Mouse (Mus musculus): Measurements from ENCODE around the gene Dot1l. TPM values are rescaled to one million over a fixed set of nuclear protein-coding genes. Genes with fewer than 3 reads are reported as not detected.

Dot1l gene
- total RNA-seq, 2 experiments from 2014 or later, result 31.2 to 31.4 TPM

GRCm38 (mm10) chr10:80756509-80756908, 1.5 kb downstream of the Dot1l start:
- intact Hi-C loops (cut with DNase I), result loop anchor here (2.0 kb wide), 1 partner anchor 18 kb away; no protein-coding TSS in a partner anchor
- no peak for DNase-seq (ENCODE audit: low spot score)

GRCm38 (mm10) chr10:80756967-80757366, 2.0 kb downstream of the Dot1l start:
- intact Hi-C loops (cut with DNase I), result loop anchor here (2.0 kb wide), 1 partner anchor 18 kb away; no protein-coding TSS in a partner anchor

DNA sequence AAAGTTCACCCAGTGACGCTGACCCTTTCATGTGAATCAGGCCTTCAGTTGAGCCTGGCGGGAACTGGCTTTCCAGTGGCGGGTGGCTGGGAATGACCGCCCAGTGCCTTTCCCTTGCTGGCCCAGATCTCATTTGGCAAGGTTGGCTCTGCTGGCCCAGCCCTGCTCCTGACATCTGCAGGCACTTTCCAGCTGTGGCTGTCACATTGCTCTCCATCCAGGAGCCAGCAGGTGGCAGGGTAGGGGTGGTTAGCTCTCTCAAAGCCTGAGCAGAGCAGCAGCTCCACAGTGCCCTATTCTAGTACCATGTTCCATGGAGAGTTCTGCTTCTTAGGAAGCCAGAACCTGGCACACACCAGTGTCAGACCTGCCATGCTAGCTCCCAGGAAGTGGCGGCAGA, 2.7 kb downstream of the Dot1l start:
- intact Hi-C loops (cut with DNase I), result loop anchor here (2.0 kb wide), 1 partner anchor 17 kb away; no protein-coding TSS in a partner anchor
- peak; percentile 81 for DNase-seq (ENCODE audit: low spot score)

More at GRCm38 (mm10) chr10:80756967-80757366, 2.0 kb downstream of the Dot1l start:
- DNase-seq (ENCODE audit: low spot score), result no peak

- no peak for DNase-seq (ENCODE audit: low spot score)
- intact Hi-C loops (cut with DNase I), result no loop called here
Observed at GRCm38 (mm10) chr10:80758651-80759050, 3.6 kb downstream of the Dot1l start.

DNA sequence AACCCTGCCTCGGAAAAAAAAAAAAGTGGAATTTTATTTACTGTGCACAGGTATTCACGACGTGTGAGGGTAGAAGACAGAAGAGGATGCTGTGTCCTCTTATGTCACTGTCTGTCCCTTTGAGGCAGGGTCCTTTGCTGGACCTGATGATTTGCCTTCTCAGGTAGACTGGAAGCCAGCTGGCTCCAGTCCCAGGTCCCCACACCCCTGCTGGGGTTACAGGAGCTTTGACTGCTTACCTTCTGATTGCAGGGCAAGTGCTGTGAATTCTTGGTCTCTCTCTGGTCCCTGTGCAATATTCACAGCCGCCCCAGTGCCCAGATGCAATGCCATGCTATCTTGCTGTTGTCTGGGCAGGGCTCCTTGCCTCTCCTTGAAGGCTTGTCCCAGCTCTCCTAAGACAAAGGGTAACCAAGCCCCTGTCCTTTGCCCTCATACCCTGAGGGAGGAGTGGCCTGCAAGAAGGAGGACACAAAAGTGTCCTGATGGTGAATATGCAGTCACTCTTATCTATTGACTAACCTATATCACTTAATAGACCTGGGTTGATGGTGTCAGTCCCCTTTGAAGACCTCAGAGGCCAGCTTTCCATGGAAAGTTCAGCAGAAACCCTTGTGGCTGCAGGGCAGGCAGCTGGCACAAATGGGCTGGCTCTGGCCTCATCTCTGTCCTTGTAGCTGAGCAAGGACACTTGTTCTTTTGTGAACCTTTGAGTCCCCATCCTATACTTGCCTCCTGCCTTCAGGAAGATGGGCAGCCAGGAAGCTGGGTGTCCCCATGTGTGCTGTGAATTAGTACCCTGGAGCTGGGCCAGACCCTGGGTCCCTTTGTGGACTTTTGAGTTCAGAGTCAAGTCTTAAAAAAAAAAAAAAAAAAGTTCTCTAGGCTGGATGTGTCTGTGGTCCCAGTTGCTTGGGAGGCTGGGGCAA, 5.9 kb downstream of the Dot1l start:
- intact Hi-C loops (cut with DNase I), result no loop called here
- no peak for DNase-seq (ENCODE audit: low spot score)

DNA sequence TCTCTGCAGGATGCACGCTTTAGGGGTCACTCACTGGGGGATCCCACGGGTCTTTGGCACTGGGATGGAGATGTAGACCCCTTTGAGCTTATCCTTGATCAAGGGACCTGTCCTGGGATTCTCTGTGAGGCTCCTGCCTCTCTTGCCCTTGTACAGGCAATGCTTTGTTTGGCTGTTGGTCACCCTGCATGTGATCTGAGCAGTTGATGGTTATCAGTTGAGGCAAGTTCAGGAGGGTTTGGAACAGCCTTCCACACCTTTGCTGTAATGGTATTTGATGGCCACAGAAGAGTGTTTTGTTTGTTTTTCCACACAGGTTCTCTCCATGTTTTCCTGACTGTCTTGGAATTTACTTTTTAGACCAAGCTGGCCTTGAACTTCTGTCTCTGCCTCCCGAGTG, 6.8 kb downstream of the Dot1l start:
- DNase-seq (ENCODE audit: low spot score), result no peak
- intact Hi-C loops (cut with DNase I), result no loop called here

DNA sequence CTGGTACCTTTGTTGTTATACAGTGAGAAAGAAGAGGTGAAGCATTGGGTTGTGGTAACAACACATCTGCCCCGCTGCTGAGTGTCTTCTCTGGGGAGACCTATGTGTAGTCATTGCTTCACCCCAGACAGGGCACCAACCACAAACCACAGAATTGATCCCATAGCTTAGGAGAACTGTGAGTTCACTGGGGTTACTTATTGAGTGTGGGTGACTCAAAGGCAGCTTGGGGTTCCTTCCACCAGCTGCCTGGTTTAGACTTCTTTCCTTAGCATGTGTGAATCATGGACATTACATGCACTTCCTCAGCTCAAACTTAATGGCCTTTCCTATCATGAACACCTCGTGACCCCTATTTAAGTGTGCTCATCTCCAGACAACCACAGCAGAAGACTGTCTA, 8.5 kb downstream of the Dot1l start:
- intact Hi-C loops (cut with DNase I), result no loop called here
- no peak for DNase-seq (ENCODE audit: low spot score)

DNA sequence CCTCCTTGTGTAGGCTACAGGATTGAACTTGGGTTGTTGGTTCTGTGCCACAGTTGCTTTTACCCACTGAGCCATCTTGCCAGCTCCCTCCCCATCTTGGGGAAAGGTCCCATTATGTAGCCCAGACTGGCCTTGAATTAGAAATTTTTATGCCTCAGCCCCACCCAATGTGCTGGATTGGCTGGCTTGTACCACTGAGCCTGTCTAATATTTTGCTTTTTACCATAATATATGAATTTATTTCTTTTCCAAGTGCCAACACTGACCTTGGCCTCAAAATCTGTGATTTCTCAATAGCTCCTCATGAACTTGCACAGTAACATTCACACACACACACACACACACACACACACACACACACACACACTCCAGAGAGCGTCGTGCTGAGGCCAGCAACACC, 10.7 kb downstream of the Dot1l start:
- intact Hi-C loops (cut with DNase I), result no loop called here
- DNase-seq (ENCODE audit: low spot score), result no peak

DNA sequence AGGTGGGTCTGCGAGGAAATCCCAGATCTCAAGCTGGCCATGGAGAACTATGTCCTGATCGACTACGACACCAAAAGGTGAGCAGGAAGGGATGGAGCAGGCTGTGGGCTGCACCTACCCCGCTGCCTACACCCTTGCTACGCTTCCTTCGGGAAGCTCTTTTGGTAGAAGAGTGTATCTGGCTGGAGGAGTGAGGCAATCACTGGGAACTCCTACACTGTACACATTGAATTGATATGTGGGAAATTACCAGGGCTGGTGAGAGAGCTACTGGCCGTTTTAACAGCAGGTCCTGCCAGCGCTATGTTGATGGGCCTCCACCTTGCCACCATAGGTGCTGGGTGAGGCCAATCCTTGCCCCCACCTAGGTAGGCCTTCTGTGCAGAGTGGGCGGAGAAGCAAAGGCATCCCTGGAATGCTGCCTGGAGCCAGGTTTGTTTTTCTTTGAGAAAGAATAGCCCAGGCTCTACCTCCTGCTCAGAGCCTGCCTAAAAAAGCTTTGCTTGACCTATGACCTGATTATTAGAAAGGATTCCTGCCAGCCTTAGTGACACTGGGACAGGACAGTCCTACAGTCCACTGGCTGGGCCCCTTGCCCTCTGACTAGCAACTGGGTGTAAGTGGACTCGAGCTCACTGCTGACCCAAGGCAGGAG, 11.3 kb downstream of the Dot1l start:
- intact Hi-C loops (cut with DNase I), result no loop called here
- DNase-seq (ENCODE audit: low spot score), result no peak

GRCm38 (mm10) chr10:80768365-80768764, 13.4 kb downstream of the Dot1l start:
- no peak for DNase-seq (ENCODE audit: low spot score)
- intact Hi-C loops (cut with DNase I), result no loop called here

DNA sequence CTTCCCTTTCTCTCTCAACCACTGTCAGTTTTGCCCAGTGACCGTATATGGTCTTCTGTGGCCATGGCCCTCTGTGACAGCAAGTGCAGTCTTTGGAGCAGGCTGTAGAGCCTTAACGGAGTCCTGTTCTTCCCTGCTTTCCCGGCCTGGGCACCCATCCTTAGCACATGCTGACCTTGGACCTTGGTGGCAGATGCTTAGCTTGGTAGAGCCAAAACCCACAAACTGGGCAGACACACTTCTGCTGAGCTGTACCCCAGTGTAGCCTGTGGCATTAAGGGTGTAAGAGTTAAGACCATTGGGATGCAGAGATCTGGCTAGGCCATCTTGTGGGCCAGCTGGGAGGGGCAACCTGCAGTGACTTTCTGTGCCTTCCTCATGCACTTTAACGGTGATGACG, 18.8 kb downstream of the Dot1l start:
- intact Hi-C loops (cut with DNase I), result loop anchor here (1.0 to 2.0 kb wide), 3 partner anchors 17 to 27 kb away; no protein-coding TSS in a partner anchor

GRCm38 (mm10) chr10:80774549-80774948, 19.5 kb downstream of the Dot1l start:
- DNase-seq (ENCODE audit: low spot score), result peak; percentile 63
- intact Hi-C loops (cut with DNase I), result loop anchor here (1.0 to 2.0 kb wide), 3 partner anchors 18 to 27 kb away; no protein-coding TSS in a partner anchor

More for the DNA sequence above, 18.8 kb downstream of the Dot1l start:
- DNase-seq (ENCODE audit: low spot score), result no peak

- intact Hi-C loops (cut with DNase I), result loop anchor here (1.0 to 2.0 kb wide), 3 partner anchors 18 to 28 kb away; no protein-coding TSS in a partner anchor
- DNase-seq (ENCODE audit: low spot score), result no peak
Observed at GRCm38 (mm10) chr10:80774981-80775380, 20.0 kb downstream of the Dot1l start.

GRCm38 (mm10) chr10:80775731-80776130, 20.7 kb downstream of the Dot1l start:
- DNase-seq (ENCODE audit: low spot score), result no peak
- intact Hi-C loops (cut with DNase I), result loop anchor here (2.0 kb wide), 1 partner anchor 19 kb away; no protein-coding TSS in a partner anchor

GRCm38 (mm10) chr10:80776358-80776869, 21.4 kb downstream of the Dot1l start:
- intact Hi-C loops (cut with DNase I), result no loop called here
- no peak for DNase-seq (ENCODE audit: low spot score)

GRCm38 (mm10) chr10:80777123-80777522, 22.1 kb downstream of the Dot1l start:
- intact Hi-C loops (cut with DNase I), result no loop called here
- DNase-seq (ENCODE audit: low spot score), result no peak

DNA sequence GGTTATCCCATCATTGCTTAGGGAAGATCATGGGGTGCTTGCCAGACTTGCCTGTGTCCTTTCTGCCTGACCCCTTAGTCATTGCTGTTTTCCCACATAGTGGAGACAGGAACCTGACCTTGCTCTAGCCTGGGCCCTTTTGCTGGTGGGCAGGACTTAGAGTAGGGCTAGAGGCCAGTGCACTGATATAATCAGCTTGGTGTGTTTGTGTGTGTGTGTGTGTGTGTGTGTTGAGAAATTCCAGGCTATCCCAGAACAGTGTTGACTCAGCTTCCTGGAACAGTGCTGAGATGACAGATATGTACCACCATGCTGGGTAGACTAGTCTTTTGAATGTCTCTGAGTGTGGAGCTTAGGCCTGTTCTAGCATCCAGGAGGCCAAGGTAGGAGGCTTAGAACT, 24.6 kb downstream of the Dot1l start:
- intact Hi-C loops (cut with DNase I), result no loop called here
- no peak for DNase-seq (ENCODE audit: low spot score)

GRCm38 (mm10) chr10:80784302-80784701, 29.3 kb downstream of the Dot1l start:
- intact Hi-C loops (cut with DNase I), result no loop called here
- no peak for DNase-seq (ENCODE audit: low spot score)

DNA sequence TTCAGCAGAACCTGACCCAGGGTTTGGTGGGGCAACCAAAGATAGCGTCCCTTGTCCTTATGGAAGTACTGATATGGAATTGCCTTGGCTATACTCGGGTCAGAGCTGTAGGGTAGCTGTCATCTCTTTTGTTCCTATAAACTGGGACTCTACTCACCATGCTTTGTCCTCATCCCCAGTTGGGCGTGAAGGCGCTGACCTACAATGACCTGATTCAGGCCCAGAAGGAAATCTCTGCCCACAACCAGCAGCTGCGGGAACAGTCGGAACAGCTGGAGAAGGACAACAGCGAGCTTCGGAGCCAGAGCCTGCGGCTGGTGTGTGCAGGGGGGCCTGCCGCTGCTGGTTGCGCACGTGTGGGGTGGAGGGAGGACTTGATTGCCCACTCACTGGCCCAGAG, 29.9 kb downstream of the Dot1l start:
- no peak for DNase-seq (ENCODE audit: low spot score)

GRCm38 (mm10) chr10:80785963-80786362, 31.0 kb downstream of the Dot1l start:
- DNase-seq (ENCODE audit: low spot score), result no peak
- intact Hi-C loops (cut with DNase I), result no loop called here

More for the DNA sequence above, 29.9 kb downstream of the Dot1l start:
- intact Hi-C loops (cut with DNase I), result no loop called here

Data from heart, postnatal 25 days (tissue).